Mouse (Mus musculus) thymus, postnatal 36 days (tissue): ENCODE results near the gene Plekhb2.
A peak's percentile ranks its signal among the peaks of the same experiment; 100 is the strongest.

Experiments
- DNase-seq, 2 experiments: peaks; one replicate each; pipeline ENCODE4 v3.0.0; 2022; ENCODE audit warnings: mixed read lengths in 2 of 2

Plekhb2 gene

GRCm38 (mm10) chr1:34837951-34838689, 11.7 kb upstream of the Plekhb2 start:
- DNase-seq, result no peak

GRCm38 (mm10) chr1:34839241-34839640, 10.5 kb upstream of the Plekhb2 start:
- no peak for DNase-seq

- DNase-seq, result no peak
Observed at GRCm38 (mm10) chr1:34841709-34842388, 7.9 kb upstream of the Plekhb2 start.

DNA sequence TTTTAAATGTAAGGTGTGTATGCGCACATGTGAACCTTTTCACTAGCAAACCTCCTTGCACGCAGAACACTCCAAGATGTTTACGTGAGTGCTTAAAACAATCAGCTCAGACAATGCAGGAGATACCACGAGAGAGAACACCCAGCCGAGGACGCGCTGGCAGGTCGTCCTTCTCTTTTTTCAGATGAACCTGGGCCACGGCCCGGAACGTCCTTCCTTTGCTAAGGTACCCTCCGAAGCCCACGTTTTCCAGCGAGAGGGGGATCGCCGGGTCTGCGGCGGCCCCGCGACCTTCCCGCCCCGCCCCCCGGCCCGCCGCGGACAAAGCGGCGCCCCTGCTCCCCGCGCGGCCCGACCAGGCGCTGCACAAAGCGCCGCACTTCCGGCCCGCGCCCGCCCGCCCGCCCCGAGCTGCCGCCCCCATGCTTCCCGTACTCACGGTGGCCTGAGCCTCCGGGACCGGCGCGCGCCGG, 7.4 kb upstream of the Plekhb2 start:
- DNase-seq, result peak; percentile 72 to 73

GRCm38 (mm10) chr1:34842887-34843618, 6.7 kb upstream of the Plekhb2 start, which contains the start of gene Fam168b:
Gene Fam168b (minus strand): TSS chr1:34843065.
- peak; percentile 88 to 91 for DNase-seq

DNA sequence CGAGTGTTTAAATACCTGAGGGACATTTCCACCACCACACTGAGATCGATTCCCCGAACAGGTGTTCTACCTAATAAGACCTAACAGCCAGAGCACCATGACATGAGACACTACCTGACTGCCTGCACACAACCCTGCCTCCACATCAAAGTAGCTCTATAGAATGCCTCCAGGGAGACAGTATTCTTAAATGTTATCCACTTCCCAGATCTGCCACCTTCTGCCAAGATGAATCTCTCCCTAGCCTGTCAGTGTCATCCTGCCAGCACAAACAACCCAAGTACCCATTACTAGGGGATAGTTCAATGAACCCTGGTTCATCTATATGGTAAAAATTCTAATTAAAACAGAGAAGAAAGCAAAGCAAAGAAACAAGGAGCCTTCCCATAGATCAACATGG, 2.7 kb upstream of the Plekhb2 start:
- DNase-seq, result no peak

- no peak for DNase-seq
Observed at GRCm38 (mm10) chr1:34850343-34851136, 764 bp downstream of the Plekhb2 start.

- DNase-seq, result peak; percentile 31 to 36
Observed at GRCm38 (mm10) chr1:34851562-34851961, 1.8 kb downstream of the Plekhb2 start.

DNA sequence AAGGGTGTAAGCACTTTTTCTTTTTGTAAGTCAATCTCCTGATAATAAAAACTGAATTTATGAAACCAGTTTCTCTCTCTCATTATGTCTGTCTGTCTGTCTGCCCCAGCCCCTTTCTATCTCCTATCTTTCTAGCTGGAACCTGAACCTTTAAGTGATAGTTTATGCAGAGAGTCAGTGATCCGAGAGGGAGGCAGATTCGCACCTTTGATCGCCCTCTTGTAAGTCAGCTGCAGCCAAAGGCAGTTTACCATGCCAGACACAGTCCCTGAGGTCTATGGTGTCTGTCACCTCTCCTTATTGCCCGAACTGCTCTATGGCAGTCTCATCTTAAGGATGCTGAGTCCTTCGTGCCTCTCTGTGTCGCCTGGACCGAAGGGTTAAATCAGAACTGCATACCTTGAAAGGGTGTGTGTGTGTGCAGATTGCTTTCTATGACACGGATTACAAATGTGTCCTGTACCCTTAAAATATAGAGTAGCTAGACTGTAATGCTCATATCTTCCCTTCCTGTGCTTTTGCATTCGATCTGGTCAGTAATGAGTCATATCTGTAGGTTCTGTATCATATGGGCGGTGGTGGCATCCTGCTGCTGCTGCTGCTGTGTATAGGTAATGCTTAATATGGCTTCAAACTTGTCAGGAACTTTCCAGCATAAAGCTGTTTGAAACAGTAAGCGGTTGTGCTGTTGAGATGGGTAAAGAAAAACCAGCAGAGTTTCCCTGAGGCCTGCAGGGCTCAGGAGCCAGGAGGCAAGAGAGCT, 2.5 kb downstream of the Plekhb2 start:
- no peak for DNase-seq

DNA sequence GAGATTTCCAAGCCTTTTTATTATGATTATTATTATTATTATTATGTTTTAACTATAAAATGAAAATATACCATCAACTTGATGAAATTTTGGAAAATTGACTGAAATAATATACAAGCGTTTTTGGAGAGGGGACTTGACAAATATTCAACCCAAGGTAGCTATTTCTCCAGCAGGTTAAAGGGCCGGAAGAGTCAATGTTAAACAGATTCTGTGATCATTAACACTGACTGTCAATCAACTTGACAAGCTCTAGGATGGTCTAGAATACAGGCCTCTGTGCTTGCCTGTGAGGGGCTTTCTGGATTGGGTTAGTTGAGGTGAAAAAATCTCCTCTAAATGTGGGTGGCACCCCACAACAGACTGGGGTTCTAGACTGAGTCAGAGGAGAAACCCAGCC, 4.0 kb downstream of the Plekhb2 start:
- DNase-seq, result no peak

GRCm38 (mm10) chr1:34855056-34855739, 5.4 kb downstream of the Plekhb2 start:
- no peak for DNase-seq

GRCm38 (mm10) chr1:34858671-34859070, 8.9 kb downstream of the Plekhb2 start:
- DNase-seq, result no peak

- DNase-seq, result no peak
Observed at GRCm38 (mm10) chr1:34859761-34860160, 10.0 kb downstream of the Plekhb2 start.

GRCm38 (mm10) chr1:34860205-34860604, 10.4 kb downstream of the Plekhb2 start:
- DNase-seq, result no peak

DNA sequence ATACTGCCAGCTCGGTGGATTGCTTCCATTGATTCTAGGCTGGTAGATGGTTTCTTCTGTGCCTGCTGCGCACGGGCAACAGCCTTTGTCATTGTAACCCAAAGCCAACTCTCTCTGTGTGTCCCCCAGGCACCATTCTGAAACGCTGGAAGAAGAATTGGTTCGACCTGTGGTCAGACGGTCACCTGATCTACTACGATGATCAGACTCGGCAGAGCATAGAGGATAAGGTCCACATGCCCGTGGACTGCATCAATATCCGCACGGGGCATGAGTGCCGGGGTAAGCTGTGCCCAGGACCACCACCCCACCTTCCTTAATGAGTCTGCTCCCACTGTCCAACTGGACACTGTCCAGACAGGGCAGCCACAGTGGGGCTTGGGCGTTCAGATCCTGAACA, 13.1 kb downstream of the Plekhb2 start:
- no peak for DNase-seq

- no peak for DNase-seq
Observed at GRCm38 (mm10) chr1:34863323-34863722, 13.5 kb downstream of the Plekhb2 start.

GRCm38 (mm10) chr1:34864243-34864642, 14.5 kb downstream of the Plekhb2 start:
- DNase-seq, result no peak

GRCm38 (mm10) chr1:34865866-34866265, 16.1 kb downstream of the Plekhb2 start:
- DNase-seq, result no peak

- peak; percentile 90 to 93 for DNase-seq
Observed at GRCm38 (mm10) chr1:34866815-34867573, 17.2 kb downstream of the Plekhb2 start.

GRCm38 (mm10) chr1:34867574-34867955, 17.8 kb downstream of the Plekhb2 start:
- no peak for DNase-seq
